Mouse (Mus musculus): Measurements from ENCODE around the gene Map3k1. TPM values are rescaled to one million over a fixed set of nuclear protein-coding genes. Genes with fewer than 3 reads are reported as not detected.
A peak's percentile ranks its signal among the peaks of the same experiment; 100 is the strongest.

The Map3k1 gene
- total RNA-seq (2022) = 10 to 100 TPM in 3 of 4 experiments, 1 to 10 TPM in 1; 8.5 to 13.2 (median 12.0) TPM

DNA sequence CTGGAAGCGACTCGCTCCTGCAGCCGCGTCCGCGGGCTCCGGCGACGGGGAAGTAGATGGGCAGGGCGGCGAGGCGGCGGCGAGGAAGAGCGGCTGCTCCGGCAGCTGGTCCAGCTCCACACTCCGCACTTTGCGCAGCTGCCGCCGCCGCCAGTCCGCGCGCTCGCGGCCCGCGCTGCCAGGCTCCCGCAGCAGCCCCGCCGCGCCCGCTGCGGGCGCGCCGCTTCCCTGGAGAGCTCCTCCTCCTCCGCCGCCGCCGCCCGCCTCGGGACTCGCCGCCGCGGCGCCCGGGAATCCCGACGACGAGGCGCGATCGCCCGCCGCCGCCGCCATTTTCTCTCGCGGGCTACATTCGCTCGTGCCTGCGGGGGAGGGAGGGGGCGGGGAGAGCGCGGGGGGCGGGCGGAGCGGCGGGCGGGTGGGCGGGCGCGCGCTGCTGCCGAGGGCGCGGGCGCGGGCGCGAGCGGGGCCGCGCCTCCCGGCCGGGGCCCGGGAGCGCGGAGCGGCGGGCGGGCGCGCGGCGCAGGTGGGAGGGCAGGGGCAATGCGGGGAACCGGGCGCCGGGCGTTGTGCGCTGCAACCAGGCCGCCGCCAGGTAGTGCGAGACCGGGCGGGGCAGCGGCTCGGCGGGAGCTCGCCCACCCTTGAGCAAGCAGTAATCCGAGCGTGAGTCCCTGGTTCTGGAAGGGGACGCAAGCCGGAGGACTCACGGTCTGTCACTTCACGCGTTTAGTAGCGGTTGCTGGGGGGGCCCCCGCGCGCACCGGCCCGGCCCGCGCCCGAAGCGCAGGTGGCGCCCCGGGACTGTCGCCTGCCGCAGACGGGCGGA is at the start of gene Map3k1:
Gene Map3k1, minus strand, starts transcription at position 357 of the 829 bp plus-strand sequence.
- DNase-seq (ENCODE audit: low spot score in 2 of 2) = peak; percentile 38 to 66

DNA sequence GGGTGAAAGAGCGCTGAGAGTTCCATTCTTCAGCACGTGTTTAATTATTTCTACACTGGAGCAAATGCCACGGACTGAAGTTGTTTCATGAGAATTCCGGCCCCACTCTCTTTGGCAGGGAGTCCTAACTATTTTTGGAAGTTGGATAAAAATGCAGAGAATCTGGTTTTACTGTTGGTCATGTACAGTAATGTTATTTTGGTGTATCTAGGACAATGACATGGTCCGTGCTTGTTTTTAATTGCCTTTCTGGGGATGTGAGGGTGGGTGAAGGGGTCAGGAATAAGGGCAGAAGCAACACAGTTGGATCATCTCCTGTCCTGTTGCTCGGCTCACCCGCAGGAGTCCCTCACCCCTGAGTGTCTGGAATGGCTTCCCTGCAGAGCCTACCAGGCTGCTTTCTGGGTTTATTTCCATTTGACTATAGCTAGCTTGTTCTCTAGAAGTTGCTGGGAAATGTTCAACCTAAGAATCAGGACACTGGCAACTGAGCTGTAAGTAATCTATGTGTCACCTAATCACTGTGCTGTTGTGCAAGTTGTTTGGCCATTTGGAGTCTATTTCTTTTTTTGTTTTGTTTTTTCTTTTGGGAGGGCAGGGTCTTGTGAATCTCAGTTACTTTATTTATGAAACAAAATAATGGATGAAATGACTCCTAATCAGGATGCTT is 48.1 kb upstream of the Map3k1 start:
- no peak for DNase-seq (ENCODE audit: low spot score in 2 of 2)

DNA sequence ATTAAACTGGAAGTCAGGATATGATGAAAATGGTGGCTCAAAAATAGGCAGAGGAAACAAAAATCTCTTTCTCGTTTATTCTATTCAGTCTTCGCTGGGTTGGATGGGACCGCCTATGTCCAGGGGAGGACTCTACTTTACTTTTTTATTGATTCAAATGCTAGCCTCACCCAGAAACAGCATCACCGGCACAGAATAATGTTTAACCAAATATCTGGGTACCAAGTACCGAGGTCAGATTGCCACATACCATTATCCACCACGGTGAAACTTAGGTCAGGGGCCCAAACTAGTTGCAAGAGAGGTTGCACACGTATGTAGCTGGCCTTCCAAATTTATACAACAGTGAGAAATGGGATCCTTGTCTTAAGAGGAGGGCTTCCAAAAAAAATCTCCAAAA is 47.4 kb upstream of the Map3k1 start:
- DNase-seq (ENCODE audit: low spot score in 2 of 2) = no peak

DNA sequence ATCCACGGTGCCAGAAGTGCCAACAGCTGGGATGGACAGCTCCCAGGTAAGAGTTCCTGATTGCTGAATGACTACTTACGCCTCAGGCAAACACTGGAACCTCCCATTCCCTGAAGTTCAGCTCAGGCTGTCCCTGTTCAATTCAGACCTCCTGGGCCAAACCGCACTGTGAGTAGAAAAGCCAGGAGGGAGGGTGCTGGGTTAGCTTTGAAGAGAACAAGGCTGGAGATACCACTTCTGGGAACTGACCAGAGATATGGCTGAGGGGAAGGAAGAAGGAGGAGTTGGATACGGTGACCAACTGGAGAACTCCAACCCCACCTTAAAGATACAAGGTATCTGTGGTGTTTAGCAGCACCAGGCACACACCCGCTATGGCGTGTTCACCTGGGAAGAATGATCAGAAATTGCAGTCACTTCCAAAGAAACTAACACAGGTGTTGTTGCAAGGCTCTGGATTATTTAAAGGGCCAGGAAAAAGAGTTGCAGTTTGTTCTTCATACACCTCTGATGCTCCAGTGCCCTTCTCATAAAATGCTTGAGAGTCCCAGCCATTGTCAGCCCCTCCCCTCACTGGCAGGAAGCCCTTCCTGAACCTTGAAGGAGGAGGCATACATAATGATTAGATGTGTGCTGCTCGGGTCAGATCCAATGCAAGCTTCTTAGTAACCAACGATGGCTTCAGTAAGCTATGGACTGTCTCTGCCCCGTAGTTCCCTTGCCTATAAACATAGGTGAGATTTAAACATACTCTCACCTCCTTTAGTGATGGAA is 43.8 kb upstream of the Map3k1 start:
- no peak for DNase-seq (ENCODE audit: low spot score in 2 of 2)

DNA sequence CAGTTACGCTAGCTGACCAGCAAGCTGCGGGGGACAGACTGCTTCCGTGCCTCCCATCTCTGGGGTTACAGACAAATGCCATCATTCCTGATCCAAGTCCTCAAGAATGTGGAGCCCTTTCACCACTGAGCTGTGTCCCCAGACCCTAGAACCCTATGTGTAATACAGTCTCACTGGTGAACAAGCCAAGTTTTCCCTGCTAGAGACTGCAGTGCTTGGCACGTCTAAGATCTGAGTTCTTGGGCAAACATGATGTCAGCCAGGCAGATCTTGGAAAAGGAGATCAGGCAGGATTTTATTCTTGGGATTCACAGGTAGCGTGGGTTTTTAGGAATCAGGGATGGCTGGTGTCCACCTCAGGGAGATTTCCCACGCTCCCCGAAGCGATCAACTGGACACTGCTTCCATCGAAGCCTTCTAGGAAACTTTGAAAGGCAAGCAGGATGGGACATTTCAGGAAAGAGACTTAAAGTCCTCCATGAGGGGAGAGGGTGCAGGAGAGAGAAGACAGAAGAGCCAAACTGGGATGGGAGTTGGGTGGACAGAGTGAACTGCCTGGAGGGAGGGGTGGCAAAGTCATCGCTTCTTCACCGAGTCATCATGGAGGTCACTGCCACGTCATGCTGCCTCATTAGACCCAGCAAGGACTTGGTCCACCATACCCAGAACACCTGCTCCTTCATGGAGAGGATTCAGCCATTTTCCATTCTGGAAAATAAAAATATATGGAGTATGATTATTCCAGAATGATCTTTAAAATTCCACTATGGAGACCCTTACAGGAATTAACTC is 41.4 kb upstream of the Map3k1 start:
- no peak for DNase-seq (ENCODE audit: low spot score in 2 of 2)

DNA sequence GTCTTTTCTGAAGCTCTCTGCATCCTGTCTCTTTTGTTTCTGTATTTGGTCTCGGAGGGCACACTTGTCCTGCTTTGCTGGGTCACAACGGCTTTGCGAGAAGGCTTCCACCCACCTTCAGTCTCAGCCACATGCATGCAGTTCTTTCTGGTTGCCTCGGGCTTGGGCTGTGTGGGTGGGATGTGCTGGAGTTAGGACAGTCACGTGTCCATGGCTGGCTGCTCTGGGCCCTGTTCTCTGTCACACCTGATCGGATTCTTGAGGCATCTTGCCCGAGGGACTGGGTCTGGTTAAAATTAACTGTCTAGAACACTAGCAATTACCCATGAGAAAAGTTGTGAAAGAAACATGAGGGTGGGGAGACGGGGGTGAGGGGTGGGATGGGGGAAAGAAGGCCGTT is 36.7 kb upstream of the Map3k1 start:
- DNase-seq (ENCODE audit: low spot score in 2 of 2) = no peak

DNA sequence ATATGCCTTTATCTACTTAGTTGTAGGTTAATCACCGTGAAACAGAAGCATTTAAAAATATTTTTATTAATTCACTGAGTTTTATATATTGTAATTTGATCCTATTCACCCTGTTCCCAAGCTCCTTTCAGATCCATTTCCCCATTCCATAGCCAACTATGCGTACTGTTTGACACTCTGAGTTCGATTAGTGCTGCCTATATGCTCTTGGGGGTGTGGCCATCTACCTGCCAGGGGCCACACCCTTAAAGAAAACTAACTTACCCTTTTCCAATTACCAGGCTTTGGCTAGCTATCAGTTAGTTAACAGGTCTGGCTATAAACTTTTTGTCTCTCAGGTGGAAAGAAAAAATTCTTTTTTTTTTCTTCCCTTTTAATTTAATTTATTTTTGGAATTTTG is 35.5 kb upstream of the Map3k1 start:
- DNase-seq (ENCODE audit: low spot score in 2 of 2) = no peak

DNA sequence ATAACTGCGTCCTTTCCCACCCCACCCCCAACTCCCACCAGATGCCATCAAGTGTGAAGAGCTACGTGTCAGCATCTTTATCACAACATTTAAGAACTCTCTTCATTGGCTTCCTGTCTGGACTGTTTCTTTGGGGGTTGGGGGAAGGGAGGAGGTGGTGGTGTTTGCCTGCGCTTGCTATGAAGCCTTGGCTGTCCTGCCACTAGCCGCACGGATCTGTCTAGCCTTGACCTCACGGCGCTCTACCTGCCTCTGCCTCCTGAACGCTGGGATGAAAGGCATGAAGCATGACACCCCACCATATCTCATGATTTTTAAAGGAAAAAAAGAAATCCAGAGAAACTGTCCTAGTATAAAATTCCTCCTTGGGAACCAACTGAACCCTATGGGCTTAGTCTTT is 27.0 kb upstream of the Map3k1 start:
- no peak for DNase-seq (ENCODE audit: low spot score in 2 of 2)

DNA sequence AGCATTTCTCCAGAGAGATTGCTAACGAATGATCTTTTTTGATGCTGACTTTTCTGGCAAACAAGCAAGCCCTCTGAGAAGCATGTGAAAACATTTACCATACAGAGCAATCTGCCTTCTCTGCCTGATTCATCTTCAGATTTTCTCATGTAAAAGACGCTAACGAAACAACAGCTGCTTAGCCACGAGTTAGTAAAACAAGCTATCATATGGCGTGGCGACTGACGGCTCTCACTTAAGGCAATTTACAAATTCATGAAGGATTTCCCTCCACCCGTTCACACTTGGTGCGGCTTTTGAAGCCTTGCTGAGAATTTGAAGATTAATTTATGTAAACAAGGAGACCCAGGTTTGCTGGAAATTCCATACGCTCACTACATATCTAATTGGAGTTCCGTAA is 25.8 kb upstream of the Map3k1 start:
- no peak for DNase-seq (ENCODE audit: low spot score in 2 of 2)

DNA sequence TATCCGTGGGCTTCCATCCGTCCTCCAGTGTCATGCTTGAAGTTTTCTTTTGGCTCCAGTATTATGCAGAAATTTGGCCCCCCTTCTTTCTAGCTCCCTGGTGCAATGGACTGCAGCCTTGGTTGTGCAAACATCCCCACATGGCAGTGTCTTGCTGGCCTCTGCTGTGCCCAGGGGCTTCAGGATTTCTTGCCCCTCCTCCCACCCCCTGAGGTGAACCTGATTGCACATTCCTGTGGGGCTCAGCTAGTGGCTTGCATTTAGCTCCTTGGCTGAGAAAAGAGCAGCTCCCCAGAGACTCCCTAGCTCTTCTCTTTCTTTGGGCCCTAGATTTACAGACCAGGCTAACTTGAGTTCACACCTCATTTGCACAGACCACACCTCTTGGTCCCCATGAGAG is 20.7 kb upstream of the Map3k1 start:
- DNase-seq (ENCODE audit: low spot score in 2 of 2) = no peak

DNA sequence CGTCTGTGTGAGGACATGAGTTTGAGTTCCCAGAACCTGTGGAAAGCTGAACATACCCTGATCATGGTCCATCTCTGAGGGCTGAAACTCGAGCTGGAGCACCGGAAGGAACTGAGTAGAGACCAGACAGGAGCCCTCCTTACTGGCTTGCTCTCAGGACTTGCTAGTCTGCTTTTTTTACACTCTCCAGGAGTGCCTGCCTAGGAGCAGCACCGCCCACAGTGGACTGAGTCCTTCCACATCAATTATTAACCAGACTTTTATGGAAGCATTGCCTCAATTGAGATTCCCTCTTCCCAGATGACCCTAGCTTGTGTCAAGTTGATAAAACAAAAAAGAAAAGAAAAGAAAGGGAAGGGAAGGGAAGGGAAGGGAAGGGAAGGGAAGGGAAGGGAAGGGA is 18.7 kb upstream of the Map3k1 start:
- DNase-seq (ENCODE audit: low spot score in 2 of 2) = no peak

DNA sequence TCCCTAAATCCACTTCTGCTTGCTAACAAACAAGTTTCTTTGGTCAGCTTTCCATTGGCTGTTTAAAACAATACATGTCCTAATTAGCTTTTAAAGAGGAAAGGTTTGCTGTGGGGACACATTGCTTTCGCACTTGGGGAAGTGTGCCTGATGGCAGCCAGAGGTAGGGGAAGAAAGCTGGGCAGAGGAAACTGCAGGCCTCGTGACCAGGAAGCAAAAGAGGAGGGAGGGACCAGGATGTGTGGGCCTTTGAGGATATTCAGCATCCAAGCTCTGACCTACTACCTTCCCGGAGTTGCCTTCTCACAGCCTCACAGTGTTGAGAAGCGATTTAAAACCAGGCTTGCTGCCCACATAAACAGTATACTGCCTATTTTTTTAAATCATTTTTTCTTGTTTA is 15.4 kb upstream of the Map3k1 start:
- DNase-seq (ENCODE audit: low spot score in 2 of 2) = no peak

DNA sequence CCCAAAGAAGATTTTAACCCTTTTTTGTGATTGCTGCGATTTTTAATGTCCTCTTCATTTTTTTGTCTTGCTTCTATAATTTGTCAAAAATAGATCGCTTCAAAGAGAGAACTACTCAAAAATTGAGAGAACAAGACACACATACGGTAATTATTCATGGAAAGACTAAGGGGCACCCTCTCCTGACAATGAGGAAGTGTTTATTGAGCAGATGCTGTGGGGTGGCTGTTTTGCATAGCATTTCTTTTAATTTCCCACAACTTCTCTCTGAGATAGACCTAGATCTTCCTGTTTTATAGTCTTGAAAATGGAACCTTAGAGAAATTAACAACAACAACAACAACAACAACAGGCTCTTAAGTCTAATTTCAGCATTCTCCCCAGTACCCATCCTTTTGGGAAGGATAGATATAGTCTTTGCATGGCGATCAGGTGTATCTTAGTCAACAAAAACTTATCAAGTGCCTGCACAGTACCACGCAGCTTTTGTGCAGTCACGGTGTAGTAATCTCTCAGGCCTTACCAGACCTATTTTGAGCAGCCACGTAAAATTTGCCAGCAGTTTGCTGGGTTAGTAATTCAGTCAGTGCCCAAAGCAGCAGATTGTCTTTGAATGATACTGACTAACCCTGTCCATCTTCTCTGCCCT is 13.1 kb upstream of the Map3k1 start:
- DNase-seq (ENCODE audit: low spot score in 2 of 2) = no peak

DNA sequence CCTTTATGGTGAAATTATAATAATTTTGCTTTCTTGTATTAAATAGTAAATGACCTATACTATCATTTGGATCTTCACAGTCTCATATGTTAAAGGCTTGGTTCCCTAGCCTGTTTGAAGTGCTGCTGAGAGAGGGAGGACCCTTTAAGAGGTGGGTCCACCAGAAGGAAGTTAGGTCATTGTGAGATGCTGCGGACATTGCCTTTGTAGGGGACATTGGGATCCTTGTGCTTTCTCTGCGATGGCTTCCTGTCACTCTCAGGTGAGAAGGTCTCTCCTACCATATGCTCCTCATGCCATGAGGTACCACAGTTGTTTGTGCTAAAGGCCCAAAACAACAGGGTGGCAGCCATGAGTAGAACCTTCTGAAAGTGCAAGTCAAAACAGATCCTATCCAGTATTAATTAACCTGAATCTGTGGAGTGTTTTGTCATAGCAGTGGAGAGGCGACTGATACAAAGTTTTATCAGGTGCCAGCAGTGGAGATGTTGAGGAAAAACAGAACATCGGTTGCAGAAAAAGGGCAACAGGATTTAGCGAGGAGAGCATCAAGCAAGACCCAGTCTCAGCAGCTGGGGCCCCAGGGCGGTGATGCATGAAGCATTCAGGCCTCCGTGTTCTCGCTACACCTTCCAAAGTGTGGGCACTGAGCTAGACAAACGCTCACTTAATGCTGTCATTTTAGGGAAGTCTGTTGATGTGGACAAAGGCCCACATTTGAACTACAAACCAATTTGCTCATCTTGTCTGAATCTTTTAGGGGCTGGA is 11.0 kb upstream of the Map3k1 start:
- no peak for DNase-seq (ENCODE audit: low spot score in 2 of 2)

DNA sequence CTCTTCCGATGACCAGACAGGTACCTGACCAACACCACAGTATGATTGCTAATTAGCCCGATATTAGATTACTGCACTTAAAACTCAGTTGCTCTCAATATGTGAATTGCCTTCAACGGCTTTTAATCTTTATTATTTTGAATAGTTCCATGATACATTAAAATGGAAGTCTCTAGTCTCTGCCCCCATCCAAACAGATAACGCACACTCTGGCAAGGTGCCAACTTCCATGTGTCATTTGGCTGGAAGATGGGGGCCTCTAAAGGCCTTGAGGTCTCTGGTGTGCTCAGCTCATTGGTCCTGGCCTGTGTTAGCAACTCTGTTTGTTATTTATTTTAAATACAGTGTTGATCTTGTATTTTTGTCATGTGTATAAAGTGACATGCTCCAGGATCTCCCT is 10.3 kb upstream of the Map3k1 start:
- DNase-seq (ENCODE audit: low spot score in 2 of 2) = no peak

DNA sequence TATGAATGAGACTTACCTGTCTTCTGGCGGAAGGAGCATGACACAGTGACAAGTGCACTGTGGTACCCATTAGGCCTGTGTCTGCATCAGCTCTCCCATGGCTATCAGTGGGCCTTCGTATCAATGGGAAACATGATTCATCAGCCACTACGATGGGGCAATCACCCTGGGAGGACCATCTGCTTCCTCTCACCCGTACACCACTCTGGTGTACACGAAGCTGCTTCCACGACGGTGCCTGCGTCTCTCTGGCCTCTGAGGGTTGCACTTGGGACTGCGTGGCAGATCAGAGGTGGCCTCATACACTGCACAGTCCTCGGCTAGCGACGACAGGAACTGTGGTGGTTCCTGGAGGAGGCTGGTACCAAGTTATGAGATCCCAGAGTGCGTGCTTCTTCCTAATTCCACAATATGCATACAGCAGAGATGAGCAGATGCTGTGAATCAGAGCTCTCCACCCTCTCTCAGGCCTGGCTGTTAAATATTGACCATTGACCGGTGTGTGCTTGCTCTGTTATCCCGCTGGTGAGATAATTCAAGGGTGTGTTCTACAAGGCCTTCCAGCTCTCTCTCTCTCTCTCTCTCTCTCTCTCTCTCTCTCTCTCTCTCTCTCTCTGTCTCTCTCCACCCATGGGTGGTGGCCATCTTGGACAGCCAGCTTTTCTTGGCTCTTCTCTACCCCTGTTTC is 9.6 kb upstream of the Map3k1 start:
- no peak for DNase-seq (ENCODE audit: low spot score in 2 of 2)

DNA sequence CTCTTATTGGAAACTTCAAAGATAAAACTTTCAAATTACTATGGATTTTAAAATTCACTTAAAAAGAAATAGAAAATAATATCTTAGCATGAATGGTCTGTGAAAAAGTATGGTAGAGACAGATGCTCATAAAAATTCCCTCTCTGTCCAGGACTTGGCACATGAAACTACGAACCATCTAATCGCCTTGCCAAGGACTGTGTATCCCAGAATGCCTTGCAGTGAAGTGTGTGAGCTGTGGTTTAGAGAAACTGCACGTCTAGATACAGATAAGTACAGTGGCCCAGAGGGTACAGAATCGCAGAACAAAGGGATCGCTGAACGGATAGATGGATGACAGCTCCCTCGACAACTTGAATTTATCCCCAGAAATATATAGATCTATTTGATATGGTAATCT is 9.0 kb upstream of the Map3k1 start:
- DNase-seq (ENCODE audit: low spot score in 2 of 2) = no peak

DNA sequence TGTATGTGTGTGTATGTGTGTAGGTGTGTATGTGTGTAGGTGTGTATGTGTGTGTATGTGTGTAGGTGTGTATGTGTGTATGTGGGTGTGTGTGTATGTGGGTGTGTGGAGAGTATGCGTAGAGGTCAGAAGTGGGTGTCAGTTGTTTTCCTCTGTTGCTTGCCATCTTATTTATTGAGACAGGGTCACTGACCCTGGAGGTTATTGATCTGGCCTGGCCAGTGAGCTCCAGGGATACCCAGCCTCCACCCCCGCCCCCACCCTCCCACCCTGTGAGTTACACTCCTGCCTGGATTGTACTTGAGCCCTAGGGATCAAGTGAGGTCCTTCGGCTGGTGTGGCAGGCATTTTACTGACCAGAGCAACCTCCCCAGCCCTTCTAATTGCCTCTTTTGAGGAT is 7.6 kb upstream of the Map3k1 start:
- DNase-seq (ENCODE audit: low spot score in 2 of 2) = no peak

DNA sequence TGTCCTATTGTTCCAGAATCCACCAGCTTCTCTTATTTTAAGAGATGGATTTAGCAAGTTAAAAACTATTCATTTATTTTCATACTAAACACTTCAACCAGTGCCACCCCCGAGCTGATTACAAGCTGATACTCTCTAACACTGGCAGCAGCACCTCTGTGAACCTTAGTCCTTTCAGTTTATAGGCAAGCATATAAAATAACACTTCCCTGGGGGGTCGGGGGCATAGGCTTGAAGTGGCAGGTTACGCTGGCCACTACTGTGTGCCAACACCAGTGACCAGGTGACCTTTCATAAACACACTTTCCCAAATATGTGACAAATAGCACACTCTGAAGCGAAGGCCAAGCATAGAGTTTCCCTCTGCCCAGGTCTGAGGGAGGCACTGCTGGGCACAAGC is 6.7 kb upstream of the Map3k1 start:
- no peak for DNase-seq (ENCODE audit: low spot score in 2 of 2)

DNA sequence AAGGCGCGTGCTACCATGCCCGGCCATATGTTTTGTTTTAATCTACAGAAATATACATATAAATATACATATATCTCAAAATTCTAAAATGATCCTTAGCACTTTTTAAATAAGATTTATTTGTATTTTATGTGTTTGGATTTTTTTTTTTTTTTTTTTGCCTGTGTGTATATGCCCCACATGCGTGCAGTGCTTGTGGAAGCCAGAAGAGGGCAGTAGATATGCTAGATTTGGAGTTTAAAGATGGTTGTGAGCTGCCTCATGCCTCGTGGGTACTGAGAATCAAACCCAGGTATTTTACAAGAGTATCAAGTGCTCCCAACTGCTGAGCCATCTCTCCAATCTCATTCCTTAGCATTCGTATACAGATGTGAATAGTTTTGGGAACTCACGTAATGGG is 6.2 kb upstream of the Map3k1 start:
- no peak for DNase-seq (ENCODE audit: low spot score in 2 of 2)

Measured in left cerebral cortex, adult 8-10 months (tissue).